Mouse (Mus musculus) megakaryocyte, embryonic 14.5 days (primary cell): ENCODE data around the gene Cfap161. TPM values are rescaled to one million over a fixed set of nuclear protein-coding genes. Genes with fewer than 3 reads are reported as not detected.

ENCODE experiments used
- H3K27me3 ChIP-seq: replicated peaks from 2 replicates; pipeline ENCODE3; 2012; ENCODE audit warnings: inconsistent platforms
- H3K36me3 ChIP-seq: replicated peaks from 2 replicates; pipeline ENCODE3; 2012; ENCODE audit warnings: low read length, inconsistent platforms, mixed read lengths
- H3K4me1 ChIP-seq: 2 replicates; pipeline ENCODE4 v1.6.1; 2012; ENCODE audit warnings: inconsistent platforms
- H3K4me3 ChIP-seq: replicated peaks from 2 replicates; pipeline ENCODE3; 2012; ENCODE audit warnings: moderate library complexity, mild to moderate bottlenecking, inconsistent platforms
- H3K9me3 ChIP-seq: 2 replicates; pipeline ENCODE4 v1.6.1; 2012; ENCODE audit warnings: inconsistent platforms
- FLI1 ChIP-seq: IDR thresholded peaks from 2 replicates; pipeline ENCODE4 v1.6.1; 2012; ENCODE audit warnings: low read length, inconsistent platforms, mixed read lengths
- GATA1 ChIP-seq: IDR thresholded peaks from 3 replicates; pipeline ENCODE4 v1.6.1; 2012; ENCODE audit warnings: mixed read lengths, low read length, inconsistent platforms, borderline replicate concordance
- polyA plus RNA-seq: library from polyadenylated mRNA; stranded (reverse); fragments of >175 nt; gene quantifications from 2 replicates; pipeline ENCODE4 v1.2.3, GENCODE M21; 2012; ENCODE audit warnings: low replicate concordance; ENCODE audit not compliant: insufficient read depth

Cfap161 gene
- polyA plus RNA-seq, 1 experiment: not detected

DNA sequence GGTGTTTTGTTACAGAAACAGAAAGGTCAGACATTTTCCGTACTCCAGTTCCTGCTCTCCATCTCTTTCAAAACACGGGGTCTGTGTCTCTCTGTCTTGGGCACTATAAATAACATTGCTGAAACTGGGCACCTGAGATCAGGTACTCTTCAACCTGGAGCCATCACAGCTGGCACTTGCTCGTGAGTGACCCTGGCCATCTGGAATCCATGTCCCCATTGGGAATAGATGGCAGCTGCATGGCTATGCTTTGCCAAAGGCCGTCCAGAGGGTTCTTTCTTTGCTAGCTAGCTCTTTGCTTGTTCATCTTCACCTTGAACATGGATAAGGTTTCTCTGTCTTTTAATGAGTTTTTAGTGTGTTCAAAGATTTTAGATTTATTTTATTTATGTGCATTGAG, 13.8 kb downstream of the Cfap161 start:
- Histone ChIP-seq H3K36me3 (no peaks in the 10 kb centered on the region), H3K4me1 (no peaks in the 10 kb centered on the region), H3K9me3 (peaks cover 13% of the 10 kb centered on the region), H3K4me3 (no peak overlapping the region), H3K27me3 (peaks cover 15% of the 10 kb centered on the region)
- TF ChIP-seq GATA1 (no peak), FLI1 (no peak)

DNA sequence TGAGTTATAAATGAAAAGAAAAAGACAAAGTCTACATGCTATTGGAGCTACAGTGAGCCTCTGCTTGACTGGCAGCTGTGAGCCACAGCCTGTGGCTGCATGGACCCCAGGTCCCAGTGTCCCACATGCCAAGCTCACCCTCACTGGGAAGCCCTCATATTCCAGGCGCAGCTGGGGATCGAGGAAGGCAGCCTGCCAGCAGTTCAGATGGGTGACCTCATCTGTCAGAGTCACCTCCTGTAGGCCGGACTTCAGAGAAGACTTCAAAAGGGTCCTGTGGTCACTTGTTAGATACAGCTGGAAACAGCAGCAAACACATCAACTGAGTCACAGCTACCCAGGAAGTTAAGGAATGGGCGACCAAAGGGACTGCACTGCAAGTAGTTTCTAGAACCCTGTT, 14.7 kb downstream of the Cfap161 start:
- Histone ChIP-seq H3K4me1 (no peaks in the 10 kb centered on the region), H3K36me3 (no peaks in the 10 kb centered on the region), H3K4me3 (no peak overlapping the region), H3K9me3 (peaks cover 13% of the 10 kb centered on the region), H3K27me3 (peaks cover 15% of the 10 kb centered on the region)
- TF ChIP-seq FLI1 (no peak), GATA1 (no peak)

DNA sequence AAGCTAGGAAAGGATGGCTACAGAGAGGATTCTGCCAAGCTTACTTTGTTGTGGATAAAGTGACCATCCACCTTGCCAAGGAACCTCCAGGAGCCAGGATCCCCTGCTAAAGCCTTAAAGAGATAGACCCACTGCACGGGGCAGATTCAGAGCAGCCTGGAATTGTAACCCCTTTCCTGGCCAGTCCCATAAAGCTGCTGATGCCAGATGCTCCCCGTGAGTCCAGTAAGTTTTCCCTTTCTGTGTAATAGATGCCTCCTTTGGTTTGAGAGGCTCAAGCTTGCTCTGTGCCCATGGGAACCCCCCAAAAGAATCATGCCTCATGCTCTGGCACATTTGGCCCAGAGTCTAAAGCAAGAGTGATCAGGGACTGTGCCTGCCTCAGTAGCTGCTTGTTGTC, 15.7 kb downstream of the Cfap161 start:
- Histone ChIP-seq H3K27me3 (peaks cover 15% of the 10 kb centered on the region), H3K36me3 (no peaks in the 10 kb centered on the region), H3K9me3 (peaks cover 13% of the 10 kb centered on the region), H3K4me3 (no peak overlapping the region), H3K4me1 (no peaks in the 10 kb centered on the region)
- no peak for TF ChIP-seq FLI1
- no peak for TF ChIP-seq GATA1

DNA sequence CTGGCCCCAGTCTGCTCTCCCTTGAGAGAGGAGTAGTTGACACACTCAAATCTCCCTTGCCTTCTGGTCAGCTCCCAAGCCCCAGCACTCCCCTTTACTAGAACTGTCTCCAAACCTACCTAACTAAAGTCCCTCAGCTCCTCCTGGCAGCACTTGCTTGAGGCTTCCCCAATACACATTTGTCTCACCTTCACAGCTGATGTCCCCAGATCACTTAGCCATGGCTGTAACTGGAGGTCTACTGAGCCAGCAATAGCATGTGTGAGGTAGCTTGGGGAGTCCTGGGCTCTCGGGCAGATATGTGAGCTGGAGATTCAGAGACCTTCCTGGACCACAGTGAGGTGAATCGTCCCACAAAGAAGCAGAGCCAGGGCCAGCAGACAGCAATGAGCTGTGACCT, 16.2 kb downstream of the Cfap161 start:
- no peaks in the 10 kb centered on the region for H3K4me1 ChIP-seq
- H3K36me3 ChIP-seq: no peaks in the 10 kb centered on the region
- TF ChIP-seq GATA1: no peak
- TF ChIP-seq FLI1: no peak
- peaks cover 15% of the 10 kb centered on the region for H3K27me3 ChIP-seq
- H3K4me3 ChIP-seq: no peak overlapping the region
- peaks cover 13% of the 10 kb centered on the region for H3K9me3 ChIP-seq

DNA sequence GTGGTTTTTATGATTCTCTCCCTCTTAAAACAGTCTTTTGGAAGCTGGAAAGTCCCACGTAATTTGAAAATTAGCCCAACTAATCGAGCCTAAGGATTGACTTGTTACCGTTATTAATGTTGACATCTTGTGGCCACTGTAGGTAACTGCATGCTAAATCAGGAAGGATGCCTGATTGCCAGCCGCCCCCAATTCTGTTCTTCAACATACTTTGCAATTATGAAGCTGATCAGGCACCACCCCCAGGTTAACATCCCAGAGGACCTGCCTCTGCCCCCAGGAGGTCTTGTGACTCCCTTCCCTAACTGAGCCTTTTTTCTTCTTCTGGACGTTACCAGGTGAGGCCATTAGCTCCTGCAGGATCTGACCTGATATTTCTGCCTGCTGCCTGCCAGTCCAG, 20.0 kb downstream of the Cfap161 start:
- Histone ChIP-seq H3K9me3 (0 out of 2 replicates have a peak, but pooled peaks cover under 1% of the 10 kb centered on the region), H3K36me3 (no peaks in the 10 kb centered on the region), H3K27me3 (peaks cover 9% of the 10 kb centered on the region), H3K4me3 (no peak overlapping the region), H3K4me1 (no peaks in the 10 kb centered on the region)
- TF ChIP-seq GATA1 (no peak), FLI1 (no peak)

DNA sequence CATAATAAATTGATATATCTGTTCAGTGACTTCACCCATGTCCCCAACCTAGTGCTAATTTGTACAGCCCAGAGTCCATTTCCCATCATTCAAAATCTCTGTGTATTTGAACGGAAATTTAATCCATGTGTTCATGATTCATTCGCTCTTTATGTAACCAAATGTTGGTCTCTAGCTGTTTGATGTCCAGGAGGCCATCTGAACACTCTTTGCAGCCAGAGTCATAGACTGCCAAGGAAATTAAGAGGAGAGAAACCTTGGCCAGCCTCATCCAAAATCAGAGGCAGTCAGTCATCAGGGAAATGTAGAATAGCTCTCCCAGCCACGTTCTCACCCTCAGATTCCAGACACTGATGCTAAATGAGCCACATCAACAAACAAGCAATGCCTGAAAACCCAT, 31.0 kb downstream of the Cfap161 start:
- H3K27me3 ChIP-seq: no peaks in the 10 kb centered on the region
- no peaks in the 10 kb centered on the region for H3K9me3 ChIP-seq
- no peak for TF ChIP-seq FLI1
- TF ChIP-seq GATA1: no peak
- H3K36me3 ChIP-seq: no peaks in the 10 kb centered on the region
- H3K4me3 ChIP-seq: no peak overlapping the region
- H3K4me1 ChIP-seq: no peaks in the 10 kb centered on the region

DNA sequence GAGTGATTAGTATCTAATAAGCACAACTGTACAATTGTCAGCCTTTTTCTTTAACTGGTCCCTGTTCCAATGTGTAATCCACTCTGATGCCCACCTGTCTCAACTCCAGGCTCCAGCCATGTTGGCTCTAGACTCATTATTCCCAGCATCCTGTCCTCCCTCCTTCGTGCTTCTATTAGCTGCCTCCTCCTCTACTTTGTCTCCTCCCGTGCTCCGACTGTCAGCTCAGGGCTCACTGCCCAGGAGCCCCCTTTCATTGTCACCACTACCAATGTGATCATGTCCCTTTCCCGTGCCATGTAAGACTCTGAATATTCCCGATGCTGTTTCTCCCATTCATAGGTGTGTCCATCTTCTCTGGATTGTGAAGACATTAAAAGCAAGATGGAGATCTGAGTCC, 32.3 kb downstream of the Cfap161 start:
- H3K4me3 ChIP-seq: no peak overlapping the region
- H3K36me3 ChIP-seq: no peaks in the 10 kb centered on the region
- H3K9me3 ChIP-seq: no peaks in the 10 kb centered on the region
- TF ChIP-seq GATA1: no peak
- H3K27me3 ChIP-seq: no peaks in the 10 kb centered on the region
- H3K4me1 ChIP-seq: no peaks in the 10 kb centered on the region

DNA sequence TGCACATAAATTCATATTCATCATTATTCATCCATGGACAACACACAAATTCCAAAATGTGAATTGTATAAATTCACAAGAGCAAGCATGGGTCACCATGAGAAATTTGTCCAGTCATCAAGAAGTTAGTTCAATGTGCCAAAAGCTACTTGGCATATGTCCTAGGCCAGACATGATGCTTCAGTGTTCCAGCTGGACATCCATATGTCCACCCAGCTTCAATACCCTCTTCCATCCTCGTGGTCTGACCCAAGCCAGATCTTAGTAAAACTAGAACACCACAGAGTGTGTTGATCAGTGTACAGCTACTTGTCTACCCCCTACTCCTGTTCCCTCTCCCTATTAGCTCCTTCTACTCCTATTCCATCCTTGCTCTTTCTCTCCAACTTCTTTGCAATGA, 43.6 kb downstream of the Cfap161 start:
- no peaks in the 10 kb centered on the region for H3K36me3 ChIP-seq
- H3K27me3 ChIP-seq: peaks cover 2% of the 10 kb centered on the region
- H3K4me1 ChIP-seq: peaks cover 8% of the 10 kb centered on the region
- H3K4me3 ChIP-seq: no peak overlapping the region
- no peak for TF ChIP-seq FLI1
- no peak for TF ChIP-seq GATA1
- H3K9me3 ChIP-seq: 0 out of 2 replicates have a peak, but pooled peaks cover 4% of the 10 kb centered on the region

DNA sequence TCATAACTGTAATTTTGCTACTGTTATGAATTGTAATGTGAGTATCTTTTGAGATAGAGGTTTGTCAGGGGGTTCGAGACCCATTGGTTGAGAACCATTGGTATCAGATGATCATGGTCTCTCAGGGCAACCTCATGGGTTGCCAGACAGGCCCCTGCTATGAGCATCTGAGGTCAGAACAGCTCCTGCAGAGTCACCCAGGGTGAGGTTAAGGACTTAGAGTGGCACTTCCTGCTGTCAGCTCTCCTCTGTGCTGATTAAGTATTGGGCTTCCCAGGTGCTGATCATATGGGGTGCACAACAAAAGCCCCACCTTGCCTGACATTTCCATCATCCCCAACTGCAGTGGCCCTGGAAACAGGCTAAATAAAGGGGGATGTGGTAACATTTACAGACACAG, 46.3 kb downstream of the Cfap161 start:
- no peak overlapping the region for H3K4me3 ChIP-seq
- peaks cover 8% of the 10 kb centered on the region for H3K4me1 ChIP-seq
- no peaks in the 10 kb centered on the region for H3K36me3 ChIP-seq
- TF ChIP-seq GATA1 (no peak), FLI1 (no peak)
- H3K9me3 ChIP-seq: peaks cover 13% of the 10 kb centered on the region
- H3K27me3 ChIP-seq: peaks cover 9% of the 10 kb centered on the region

DNA sequence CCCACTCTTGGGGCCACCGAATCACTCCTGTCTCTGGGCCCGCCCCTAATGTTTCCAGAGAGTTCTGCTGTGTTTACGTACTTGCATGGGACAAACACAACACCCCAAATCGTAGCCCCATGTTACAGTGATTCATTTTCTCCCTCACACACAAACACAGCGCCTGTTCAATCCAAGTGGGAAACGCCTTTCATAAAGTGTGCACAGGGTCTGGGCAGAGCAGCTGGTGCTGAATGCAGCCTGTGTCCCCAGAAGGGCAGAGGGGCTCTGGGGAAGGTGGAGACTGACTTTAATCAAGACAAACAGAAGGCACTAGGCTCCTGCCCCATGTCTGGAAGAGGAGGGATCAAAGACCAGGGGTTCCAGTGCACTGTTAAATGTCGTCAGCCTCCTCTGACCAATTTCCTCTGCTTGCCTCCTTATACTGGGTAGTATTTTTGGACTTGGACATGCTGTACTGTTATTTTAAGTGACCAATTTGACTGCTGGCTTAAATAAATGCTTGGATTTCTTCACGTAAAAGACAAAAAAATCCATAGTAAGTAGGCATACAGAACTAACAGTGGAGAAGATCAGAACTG, 48.5 kb downstream of the Cfap161 start:
- TF ChIP-seq GATA1 (no peak), FLI1 (no peak)
- Histone ChIP-seq H3K27me3 (peaks cover 7% of the 10 kb centered on the region), H3K9me3 (peaks cover 13% of the 10 kb centered on the region), H3K36me3 (no peaks in the 10 kb centered on the region), H3K4me1 (peaks cover 8% of the 10 kb centered on the region), H3K4me3 (no peak overlapping the region)
